Mouse (Mus musculus) retina, postnatal 7 days (tissue): Measurements from ENCODE around the gene Gm20388.

Experiments used
- DNase-seq: peaks from one replicate; pipeline ENCODE4 v3.0.0-alpha.2; 2012; ENCODE audit warnings: low read depth, low spot score

The Gm20388 gene

GRCm38 (mm10) chr8:119910547-119911257 is at the start of gene Gm20388:
Gm20388 (plus strand) TSS chr8:119910841.
- DNase-seq, result peak; percentile 88

DNA sequence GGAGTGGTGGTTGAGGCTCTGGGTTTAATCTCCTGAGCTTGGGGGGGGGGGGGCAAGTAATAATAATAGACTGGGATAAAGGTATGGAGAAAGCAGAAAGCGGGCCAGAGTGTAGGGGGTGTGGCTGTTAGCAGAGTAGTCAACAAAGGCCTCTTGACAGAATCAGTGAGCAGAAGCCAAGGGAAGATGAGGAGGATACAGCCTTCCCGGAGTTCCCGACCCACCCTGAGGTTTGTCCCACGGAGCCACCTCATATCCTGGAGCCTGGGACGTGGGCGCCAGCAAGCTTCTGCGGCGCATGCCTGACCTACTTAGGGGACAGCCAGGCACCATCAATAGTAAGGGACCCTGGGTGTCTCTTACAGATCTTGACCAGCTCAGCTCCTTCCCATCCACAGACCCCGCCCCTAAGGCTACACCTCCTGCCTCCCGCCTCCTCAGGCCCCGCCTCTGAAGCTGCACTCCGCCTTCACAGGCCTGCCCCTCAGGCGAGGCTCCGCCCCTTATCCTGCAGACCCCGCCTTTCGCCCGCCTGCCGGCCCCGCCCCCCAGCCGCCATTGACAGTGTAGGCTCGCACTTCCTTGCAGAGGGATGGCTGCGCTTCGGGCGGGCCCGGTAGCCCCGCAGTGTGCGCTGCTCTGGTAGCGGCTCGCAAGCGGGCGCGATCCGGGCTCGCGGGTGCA is 48.8 kb upstream of the Gm20388 start, which contains the start of gene Klhl36:
TSS of gene Klhl36 (plus strand) at position 561 of the 684 bp plus-strand sequence.
- DNase-seq, result peak; percentile 88

DNA sequence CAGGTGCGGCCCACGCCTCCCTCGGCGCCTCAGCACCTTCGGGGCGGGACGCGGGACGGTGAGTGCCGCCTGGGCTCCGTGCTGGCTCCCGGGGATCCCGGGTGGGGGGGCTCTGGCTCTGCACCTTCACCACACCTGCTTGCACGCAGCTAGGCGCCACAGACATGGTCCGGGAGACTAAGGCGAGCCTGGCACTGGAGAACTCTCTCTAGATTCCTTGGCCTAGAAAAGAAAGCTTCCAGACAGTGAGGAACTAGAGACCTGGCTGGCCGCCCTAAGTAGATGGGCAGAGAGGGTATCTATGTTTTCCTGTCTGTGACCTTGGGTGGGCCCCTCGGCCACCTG is 48.3 kb upstream of the Gm20388 start:
- DNase-seq, result no peak

DNA sequence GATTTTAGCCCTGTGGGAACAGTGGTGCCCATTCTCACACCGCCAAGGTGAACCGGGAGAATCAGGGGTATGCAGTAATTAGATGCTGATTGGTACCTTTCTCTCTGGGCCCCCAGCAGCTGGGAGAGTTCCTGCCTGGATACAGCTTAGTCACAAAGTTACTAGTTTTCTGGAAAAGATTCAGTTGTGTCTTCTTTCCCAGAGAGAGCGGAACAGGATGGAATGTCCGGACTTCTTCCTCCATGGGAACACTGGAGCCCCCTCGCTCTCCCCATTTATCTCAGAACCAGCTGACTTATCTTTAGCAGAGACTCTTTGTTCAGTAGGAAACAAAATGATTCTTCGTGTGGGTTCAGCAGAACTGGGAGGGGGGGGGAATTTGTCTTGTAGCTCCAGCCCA is 47.9 kb upstream of the Gm20388 start:
- DNase-seq, result no peak

DNA sequence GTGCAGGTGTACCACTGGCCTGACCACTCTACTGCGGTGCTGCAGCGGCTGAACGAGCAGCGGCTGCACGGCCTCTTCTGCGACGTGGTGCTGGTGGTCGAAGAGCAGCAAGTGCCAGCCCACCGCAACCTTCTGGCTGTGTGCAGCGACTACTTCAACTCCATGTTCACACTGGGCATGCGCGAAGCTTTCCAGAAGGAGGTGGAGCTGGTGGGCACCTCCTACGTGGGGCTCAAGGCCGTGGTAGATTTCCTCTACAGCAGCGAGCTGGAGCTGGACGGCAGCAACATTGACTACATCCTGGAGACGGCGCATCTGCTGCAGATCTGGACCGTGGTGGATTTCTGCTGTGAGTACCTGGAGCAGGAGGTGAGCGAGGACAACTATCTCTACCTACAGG is 41.0 kb upstream of the Gm20388 start:
- no peak for DNase-seq

GRCm38 (mm10) chr8:119873181-119873580 is 37.5 kb upstream of the Gm20388 start:
- no peak for DNase-seq

- DNase-seq, result no peak
These were observed 29.3 kb upstream of the Gm20388 start for GRCm38 (mm10) chr8:119881301-119881700.

DNA sequence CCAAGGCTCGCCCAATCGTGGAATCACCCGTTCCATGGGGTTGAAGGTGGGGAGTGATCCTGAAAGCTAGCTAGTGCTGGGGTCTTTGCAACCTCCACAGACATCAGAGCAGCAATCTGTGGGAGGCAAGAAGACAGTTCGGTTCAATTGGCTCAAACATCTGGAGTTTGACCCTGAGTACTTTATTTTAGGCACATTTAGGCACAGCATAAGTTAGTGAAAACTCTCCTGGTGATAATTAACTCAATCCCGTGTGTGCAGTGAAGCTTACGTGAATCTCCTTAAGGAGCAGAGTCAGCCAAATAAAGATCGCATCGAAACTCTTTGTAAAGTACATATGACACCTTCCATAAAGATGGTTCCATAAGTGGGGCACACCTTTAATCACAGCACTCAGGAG is 28.7 kb upstream of the Gm20388 start:
- no peak for DNase-seq

DNA sequence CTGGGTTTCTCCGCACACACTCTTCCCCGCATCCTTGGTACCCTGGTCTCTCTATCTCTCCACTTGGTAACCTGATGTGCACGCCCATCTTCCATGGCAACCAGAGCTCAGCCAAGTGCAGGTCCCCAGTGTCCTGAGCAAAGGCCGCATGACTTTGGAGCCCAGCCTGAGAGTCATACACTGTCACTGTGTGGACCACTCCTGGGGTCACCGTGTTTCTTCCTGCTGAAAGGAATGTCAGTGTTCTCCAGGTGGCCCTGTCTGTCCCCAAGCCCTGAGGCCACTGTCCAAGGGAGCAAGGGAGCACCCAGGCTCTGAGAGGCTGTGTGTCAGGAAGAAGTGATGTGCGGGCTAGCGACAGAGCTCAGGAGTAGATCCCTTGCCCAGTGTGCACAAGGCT is 27.4 kb upstream of the Gm20388 start:
- DNase-seq, result no peak

DNA sequence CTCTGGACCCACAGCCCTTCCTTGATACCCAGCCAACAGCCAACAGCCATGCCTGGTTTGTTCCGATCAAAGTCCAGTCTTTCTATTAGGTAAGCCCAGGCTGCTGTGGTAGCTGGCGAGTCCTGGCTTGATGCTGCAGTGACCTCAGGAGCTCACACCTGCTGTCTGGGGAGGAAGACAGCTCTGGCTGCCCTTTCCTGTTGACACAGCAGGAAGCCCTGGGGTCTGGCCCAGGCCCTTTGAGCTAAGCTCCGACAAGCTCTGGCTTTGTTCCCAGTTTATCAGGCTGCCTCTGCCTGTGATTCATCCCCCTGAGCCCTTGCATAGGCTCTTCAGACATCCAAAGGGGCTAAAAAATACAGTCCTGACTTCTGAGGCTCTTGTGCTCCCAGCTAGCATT is 25.0 kb upstream of the Gm20388 start:
- no peak for DNase-seq

GRCm38 (mm10) chr8:119887130-119887529 is 23.5 kb upstream of the Gm20388 start:
- DNase-seq, result peak; percentile 38

DNA sequence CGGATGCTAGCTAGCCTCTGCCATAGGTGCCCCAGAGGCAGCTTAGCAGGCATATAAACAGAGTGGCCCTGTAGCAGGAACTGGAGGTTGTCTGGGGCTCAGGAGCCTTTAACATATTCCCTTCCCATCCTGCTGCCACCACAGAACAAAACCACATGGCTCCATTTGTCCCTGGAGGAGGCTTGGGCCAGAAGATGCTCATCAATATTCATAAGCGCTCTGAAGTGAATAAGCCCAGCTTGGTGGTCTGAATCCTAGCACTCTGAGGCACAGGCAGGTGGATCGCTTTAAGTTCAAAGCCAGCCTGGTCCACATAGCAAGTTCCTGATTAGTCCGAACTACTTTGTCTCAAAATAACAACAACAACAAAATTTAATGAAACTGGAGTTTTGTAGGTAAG is 22.6 kb upstream of the Gm20388 start:
- no peak for DNase-seq

GRCm38 (mm10) chr8:119897069-119897468 is 13.6 kb upstream of the Gm20388 start:
- DNase-seq, result no peak

DNA sequence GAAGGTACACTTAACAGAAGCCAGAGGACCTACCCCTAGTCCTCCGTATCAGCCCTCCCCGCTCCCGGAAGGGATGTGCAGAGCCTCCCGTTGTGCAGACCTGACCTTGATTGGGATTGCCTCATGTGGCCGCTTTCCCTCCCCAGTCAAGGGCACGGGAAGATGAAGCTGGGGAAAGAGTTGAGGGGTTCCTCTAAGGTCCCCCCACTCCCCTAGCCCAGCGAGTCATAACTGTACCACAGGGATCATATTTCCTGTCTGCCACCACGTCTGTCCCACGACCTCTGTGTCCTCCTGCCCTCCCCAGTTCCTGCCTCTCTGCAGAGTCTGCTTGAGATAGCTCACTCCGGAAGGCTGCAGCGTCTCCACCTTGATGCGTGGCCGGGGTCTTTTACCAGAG is 12.7 kb upstream of the Gm20388 start:
- no peak for DNase-seq

DNA sequence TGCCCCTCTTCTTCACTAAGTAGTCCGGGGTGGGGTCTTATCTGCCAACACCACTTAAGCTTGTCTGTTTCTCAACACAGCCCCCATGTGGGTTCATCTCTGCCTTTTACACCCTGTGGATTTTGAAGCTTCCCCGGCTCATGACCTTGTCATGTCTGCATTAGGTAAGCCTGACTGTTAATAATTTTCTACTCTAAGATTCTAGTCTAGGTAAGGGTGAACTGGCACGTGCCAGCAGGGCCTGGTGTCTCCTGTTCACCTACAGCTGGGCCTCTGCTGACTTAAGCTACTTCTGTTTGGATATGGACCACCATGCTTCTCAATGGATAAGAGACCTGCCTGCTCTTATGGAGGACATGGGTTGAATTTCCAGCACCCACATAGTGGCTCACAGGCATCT is 9.3 kb upstream of the Gm20388 start:
- no peak for DNase-seq

DNA sequence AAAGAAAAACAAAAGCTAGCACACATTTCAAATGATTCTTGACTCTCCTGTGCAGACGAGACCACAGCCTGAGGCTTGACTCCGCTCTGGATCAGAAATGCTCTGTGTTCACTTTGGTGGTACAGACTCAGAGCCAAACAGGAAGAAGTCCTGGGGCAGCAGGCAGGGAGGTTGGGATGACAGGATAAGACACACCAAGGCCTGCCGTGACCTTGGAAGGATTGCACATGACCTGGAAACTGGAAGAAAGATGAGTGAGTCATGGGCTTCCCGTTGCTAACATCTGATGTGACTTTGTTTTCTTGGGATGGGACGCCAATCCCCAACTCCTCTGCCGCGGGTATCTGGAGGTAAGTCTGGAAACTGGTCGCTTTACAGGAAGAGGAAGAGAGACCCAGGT is 8.7 kb upstream of the Gm20388 start:
- DNase-seq, result no peak

DNA sequence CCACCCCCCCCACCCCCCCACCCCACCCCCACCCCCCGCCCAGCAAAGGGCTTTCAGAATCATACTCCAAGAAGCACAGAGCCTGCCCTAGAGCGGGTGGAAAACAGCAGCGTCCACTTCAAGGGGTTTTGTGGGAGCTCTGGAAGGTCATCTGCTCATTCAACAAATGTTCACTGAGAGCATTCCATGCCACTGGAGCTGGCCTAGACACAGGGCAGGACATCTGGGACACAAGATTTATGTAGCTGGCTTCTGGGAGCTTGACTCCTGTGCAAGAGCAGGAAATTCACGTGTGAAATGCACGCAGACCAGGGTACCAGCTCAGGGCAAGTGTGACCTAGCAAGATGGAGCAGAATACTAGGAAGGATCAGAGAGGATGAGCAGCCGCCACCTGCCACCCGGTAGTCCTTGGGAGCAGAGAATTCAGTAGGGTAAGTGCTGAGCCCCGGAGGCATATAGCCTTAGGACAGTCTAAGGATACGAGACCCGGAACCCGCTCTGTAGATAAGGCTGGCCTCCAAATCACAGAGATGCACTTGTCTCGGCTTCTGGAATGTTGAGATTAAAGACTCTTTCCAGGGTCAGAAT is 6.2 kb upstream of the Gm20388 start:
- DNase-seq, result no peak

DNA sequence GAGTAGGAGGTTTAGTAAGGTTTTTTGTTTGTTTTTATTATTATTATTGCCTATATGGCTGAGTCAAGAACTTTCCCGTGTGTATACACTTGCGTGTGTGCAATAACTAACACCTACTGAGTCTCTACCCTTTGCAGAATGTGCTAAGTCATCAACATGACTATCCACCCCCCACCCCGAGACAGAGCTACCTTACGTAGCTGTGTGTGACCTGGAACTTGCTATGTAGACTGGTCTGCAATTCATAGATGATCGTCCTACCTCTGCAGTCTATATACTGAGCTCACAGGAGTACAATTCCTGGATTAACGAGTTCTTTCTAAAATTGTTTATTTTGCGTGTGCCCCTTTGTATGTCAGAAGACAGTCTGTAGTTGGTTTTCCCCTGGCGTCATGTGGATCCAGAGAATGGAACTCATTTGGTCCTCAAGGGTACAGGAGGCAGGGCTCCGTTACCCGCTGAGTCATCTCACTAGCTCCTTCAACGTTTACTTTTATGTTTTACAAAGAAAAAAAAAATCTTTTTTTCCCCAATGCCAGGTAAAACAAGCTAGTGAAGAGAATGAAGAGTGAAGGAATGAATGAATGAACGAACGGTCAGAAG is 596 bp upstream of the Gm20388 start, which contains the start of gene Usp10:
TSS of gene Usp10 (plus strand) at position 417 of the 603 bp plus-strand sequence.
- no peak for DNase-seq

- no peak for DNase-seq
These were observed 769 bp downstream of the Gm20388 start for GRCm38 (mm10) chr8:119911258-119911962.

DNA sequence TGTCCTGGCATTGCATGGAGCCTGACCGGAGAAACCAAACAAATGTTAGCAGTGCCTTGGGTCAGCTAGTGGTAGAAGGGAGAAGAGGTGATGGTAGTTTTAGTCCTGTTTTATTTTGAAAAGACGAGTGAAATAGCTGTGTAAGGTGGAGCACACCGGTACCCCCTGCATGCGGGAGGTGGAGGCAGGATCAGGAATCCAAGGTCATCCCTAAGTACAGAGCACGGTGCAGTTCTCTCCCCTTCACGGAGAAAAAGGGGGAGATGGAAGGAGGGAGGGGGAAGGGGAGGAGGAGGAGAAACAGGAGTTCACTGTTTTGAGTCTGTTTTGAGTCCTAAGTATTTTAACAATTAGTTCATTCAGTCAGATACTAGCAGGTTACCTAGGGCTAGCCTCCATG is 2.0 kb downstream of the Gm20388 start:
- no peak for DNase-seq

- no peak for DNase-seq
These were observed 2.5 kb downstream of the Gm20388 start for GRCm38 (mm10) chr8:119913181-119913580.

GRCm38 (mm10) chr8:119914161-119914560 is 3.5 kb downstream of the Gm20388 start:
- DNase-seq, result no peak
